Mouse (Mus musculus): ENCODE measurements at regions not wholly inside any gene's neighbourhood (a gene's known extent, or its start where the extent isn't known, plus 50 kb on each side); places are given as distances from the start of the nearest gene placed in this dataset.

DNA sequence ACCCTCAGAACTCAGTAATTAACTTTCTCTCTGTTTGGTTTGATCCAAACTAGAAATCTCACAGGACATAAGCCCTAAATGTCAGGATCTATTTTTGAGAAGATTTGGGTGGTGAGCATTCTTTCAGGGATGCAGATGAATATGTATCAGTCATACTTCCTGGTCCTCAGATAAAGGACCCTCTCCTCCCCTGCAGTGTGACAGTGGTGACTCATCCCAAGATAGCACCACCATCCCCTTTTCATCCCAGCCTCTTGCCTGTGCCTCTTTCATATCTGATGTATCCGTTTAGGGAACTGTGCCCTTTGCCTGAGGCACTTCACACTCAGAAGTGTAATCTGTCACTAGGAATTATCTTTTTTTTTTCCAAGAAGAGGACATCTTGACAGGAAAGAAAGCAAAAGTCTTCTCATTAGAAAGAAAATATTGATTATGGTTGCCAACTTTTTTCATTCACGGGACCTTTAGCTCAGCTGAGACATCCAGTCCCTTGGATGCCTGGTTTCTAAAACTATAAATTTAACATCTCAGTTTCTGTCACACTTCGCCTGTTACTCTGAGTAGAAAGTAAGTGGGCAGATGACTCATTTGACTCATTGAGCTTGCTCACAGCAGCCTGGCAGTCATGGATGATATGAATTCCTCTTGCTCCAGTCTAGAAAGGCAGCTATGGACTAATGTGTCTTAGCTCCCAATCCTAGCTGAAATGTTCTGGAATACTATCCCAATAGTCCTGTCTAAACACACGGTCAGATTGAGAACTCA, 284.1 kb upstream of the Mctp2 start:
- no peak for DNase-seq (ENCODE audit: low spot score in 2 of 2)

DNA sequence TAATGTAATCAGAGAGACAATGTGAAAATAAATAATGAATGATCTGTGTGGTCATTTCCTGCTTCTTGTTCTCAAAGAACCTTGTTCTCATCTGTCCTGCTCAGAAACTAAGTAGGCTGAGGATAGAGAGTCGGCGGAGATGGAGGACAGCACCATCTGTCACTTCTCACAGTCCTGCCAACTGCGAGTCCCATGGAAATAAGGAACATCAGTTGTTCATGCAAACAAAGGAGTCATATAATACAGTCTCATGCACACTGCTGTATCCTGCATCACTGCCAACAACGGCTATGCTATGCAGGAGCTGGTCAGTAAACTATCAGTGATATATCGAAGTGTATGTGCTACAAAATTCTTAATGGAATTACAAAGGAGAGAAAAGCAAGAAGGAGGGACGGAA, 285.7 kb upstream of the Mctp2 start:
- no peak for DNase-seq (ENCODE audit: low spot score in 2 of 2)

DNA sequence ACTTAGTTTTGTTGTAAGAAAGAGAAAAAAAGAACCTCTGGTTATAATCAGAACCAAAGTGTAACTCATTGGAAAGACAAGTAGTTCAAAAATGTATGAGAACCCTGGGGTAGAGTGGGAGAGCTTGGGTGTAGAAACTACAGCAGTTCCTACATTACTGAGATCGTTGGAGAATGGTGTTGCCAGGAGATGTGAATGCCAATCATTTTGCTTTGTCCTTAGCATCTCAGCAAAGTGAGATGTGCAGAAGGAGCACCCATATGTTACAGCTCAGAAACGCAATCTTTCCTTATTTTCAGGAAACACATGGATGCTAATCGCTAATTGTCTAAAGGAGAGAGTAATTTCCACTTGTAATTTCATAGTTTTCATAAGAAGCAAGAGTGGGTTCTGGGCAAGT, 286.2 kb upstream of the Mctp2 start:
- no peak for DNase-seq (ENCODE audit: low spot score in 2 of 2)

DNA sequence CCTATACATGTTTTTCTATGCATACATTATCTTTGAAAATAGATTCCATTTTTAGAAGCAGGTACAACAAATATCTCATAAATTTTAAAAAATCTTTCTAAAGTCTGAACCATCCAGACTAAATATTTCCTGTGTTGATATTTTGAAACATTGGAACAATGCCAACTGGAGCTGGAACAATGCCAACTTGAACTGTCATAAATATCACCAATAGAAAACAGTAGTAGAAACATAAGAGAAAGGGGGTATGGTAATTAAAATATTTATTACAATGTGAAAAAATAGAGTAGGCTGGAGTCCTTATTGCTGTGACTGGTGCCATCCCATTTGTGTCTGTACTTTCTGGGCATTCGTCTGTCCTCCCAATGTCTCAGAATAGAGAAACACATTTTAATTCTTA, 286.9 kb upstream of the Mctp2 start:
- no peak for DNase-seq (ENCODE audit: low spot score in 2 of 2)

DNA sequence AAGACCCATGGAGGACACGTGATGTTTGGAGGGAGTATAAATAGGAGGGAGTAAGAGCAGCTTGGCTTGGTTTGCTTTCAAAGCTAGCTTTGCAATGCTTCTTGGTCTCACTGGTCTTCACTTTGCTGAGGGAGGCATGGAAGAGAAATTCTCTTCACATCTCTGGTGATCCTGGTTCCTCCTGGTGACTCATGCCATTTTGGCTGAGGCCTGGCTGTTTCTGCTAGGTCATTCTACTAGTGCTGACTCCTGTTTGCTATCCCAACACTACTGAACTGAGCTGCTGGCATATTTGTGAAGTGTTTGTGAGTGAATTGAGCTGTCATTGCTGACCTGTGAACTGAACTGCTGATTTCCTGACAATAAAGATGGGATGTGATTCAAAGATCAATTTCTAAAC, 288.3 kb upstream of the Mctp2 start:
- DNase-seq (ENCODE audit: low spot score in 2 of 2): no peak

DNA sequence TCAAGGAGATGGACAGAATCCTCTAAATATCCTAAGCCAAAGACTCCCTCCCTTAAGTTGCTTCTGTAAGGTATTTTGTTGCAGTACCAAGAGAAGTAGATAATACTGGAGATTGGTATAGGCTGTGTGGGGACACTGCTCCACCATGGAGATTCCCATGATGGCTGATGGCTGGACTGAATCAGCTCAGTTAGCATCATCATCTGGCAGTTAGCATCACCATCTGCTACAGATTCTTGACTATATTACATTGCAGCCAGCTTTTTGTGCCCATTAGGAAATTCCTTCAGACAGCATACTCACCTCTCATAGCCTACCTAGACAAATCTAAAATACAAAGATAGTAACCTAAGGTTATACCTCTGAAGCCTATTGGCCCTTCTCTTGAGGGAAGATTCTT, 290.6 kb upstream of the Mctp2 start:
- no peak for DNase-seq (ENCODE audit: low spot score in 2 of 2)

DNA sequence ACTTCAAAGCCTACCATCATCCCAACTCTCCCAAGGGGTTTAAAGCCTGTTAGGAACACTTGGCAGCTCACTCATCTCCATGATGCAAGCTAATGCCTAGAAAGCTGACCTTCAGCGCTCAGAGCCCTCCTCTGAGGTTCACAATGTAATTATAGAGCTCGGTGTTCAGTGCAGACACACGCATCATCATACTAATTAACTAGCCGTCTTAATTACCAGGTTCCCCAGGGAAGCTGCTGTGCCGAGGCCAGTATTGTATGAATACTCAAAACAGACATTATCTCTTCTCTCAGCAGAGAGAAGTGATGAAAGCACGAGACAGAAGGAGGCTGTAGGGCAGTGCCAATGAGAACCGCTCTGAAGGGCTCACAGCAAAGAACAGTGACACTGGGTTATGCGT, 295.5 kb upstream of the Mctp2 start:
- DNase-seq (ENCODE audit: low spot score in 2 of 2): no peak

DNA sequence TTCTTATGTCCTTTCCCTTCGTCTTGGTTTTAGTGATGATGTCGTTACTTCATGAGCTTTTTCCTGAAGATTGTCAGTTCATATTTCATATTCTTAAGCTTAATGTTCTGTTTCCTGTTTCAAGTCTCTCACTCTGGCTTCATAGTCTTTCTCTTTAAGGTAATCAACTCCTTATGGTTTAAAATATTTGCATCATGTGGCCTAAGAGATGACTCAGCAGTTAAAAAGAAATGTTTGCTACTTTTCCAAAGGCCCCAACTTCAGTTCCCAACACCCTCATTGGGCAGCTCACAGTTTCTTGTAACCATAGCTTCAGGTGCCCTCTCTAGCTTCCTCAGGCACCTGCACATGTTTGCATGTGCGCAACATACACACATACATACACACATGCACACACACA, 303.4 kb upstream of the Mctp2 start:
- no peak for DNase-seq (ENCODE audit: low spot score in 2 of 2)

DNA sequence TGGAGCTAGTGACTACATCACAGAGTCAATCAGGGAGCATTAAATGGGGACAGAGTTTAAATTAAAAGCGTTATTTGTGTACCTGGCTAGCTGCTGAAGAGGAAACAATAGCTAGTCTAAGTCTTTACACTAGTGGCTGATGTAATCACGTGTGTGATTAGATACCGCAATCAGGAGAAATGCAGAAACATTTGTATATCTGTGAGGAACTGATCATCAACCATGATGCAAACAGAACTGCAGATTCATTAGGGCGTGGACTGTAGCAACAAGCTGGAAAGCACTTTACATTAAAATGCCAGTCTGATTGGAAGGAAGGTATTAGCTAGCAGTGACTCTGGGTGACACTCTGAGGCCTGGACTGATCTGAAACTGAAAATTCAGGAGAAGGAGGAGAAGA, 308.8 kb upstream of the Mctp2 start:
- no peak for DNase-seq (ENCODE audit: low spot score in 2 of 2)

DNA sequence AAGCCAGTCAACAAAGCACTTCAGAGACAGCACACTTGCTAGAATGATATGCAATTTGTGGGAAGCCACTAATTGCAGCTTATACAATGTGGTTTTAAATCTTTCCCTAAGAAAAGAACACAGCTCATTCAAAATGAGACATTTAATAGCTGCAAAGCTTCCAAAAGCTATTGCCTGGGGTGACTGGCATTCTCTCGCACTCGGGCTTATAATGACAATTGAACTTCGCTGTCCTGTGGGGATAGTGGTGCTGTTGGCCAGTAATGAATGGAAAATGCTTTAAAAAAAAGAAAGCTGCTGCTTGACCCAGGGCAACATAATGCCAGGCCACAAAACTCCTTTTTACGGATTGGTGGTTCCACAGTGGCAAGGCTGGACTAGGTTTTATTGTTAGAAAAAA, 321.0 kb upstream of the Mctp2 start:
- DNase-seq (ENCODE audit: low spot score in 2 of 2): no peak

DNA sequence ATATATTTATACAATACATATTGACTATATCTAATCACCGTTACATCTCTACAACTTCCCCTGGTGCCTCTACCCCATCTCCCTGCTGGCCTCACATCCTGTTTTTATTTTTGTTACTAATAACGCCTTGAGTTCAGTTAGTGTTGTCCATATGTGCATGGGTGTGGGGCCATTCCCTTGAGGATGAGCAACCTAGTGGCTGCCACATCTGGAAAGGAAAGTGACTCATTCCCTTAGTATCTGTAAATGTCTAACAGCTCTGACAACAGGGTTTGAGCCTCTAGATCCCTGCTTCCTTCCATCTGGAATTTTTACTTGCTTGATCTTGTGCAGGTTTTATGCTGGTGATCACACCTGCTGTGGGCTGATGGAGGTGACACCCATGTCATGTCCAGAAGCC, 333.2 kb upstream of the Mctp2 start:
- DNase-seq (ENCODE audit: low spot score in 2 of 2): no peak

DNA sequence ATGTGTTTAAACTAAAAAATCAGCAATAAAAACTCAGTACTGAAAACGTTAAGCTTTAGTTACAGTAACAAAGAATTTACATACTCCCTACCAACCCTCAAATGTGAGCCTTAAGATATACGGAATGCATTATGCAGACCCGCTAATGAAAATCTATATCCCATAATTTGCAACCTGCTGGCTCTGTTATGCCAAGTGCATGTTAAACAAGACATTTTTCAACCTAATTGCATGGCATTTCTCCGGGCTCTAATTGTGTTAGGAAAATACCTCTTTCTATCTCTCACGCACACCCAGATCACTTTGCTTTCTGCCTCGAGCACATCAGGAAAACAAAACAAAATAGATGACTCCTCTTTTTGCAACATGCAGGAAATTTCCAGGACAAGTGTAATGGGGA, 368.6 kb upstream of the Mctp2 start:
- no peak for DNase-seq (ENCODE audit: low spot score in 2 of 2)

DNA sequence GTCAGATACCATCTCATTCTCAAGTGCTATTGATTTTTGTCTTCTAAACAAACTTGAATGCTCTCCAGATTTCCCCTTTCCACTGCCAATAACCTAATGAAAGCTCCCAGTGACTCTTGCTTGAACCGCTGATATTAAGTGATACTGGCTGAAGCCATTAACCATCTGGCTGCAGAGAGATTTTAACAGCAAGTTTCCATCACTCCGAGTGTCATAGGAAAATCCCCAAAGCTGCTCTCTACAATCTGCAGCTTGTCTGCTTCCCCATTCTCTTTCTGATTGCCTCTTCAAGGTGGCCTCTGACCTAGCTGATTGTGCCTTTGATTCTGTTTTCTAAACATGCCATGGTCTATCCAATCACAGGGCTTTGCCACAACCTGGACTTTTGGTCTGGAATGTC, 379.4 kb upstream of the Mctp2 start:
- DNase-seq (ENCODE audit: low spot score in 2 of 2): no peak

DNA sequence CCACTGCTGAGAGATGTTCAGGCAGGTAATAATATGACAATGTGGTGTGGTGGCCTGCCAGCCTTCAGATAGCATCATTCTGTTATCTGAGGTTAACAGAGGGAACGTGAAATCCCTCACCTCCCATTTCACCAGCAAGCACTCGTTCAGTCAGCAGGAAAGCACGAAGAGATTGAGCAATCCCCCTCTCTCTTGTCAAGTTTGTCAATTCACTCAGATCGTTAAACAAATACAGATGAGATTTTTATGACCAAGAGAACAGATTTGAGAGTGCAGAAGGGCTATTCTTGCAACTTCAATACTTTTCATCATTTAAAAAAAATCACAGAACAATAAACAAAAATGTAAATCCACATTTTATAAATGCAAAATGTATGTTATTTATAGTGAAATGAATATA, 380.9 kb upstream of the Mctp2 start:
- no peak for DNase-seq (ENCODE audit: low spot score in 2 of 2)

DNA sequence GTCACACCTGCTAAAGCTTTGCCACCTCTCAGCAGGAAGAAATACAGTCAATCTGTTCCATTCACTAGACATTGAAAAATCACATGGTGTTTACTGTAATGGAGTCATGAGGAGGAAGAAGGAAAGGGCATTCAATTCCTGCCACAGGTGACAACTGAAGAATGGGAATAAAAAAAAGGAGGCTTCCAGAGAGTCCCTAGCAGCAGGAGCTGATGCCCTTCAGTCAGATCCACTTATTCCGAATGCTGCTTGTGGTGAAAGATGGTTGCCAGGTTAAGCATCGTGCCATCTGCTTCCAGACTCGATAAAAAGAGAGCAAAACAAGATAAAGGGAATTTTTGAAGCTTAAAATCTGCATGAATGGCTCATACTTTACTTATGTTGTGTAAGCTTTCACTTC, 385.0 kb upstream of the Mctp2 start:
- DNase-seq (ENCODE audit: low spot score in 2 of 2): no peak

DNA sequence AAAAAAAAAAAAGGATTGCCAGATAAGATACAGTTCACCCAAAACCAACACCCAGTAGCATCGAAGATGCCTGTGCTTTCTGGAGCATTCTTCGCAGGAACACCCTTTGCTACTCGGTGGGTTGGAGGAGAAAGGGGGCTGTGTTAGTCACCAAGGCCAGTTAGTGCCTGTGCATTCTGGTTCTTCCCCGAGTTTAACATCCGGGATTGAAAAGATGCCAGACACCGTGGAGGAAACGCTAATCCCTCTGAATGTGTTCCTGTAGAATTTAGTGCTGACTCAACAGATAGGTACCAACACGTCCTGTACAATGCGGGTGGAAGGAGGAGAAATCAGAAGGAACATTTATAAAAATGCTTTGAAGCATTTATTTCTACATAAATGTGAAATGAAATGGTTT, 385.5 kb upstream of the Mctp2 start:
- no peak for DNase-seq (ENCODE audit: low spot score in 2 of 2)

DNA sequence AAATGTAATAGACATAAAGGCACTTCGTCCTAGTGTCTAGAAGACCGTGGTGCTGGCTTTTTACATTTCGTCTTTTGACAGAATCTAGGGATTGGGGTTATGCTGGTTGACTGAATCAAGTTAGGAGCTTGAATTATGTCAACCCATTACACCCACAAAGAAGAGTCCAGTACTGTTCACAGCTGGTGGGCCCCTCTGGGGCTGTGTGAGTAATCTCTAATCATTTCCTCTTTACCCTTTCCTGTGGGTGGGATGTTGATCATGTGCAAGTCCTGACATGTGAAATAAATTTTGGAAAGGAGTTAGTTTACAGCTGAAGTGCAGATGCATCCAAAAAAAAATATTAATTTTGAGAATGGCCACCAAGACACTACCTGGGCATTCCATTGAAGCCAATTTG, 390.3 kb upstream of the Mctp2 start:
- DNase-seq (ENCODE audit: low spot score in 2 of 2): no peak

DNA sequence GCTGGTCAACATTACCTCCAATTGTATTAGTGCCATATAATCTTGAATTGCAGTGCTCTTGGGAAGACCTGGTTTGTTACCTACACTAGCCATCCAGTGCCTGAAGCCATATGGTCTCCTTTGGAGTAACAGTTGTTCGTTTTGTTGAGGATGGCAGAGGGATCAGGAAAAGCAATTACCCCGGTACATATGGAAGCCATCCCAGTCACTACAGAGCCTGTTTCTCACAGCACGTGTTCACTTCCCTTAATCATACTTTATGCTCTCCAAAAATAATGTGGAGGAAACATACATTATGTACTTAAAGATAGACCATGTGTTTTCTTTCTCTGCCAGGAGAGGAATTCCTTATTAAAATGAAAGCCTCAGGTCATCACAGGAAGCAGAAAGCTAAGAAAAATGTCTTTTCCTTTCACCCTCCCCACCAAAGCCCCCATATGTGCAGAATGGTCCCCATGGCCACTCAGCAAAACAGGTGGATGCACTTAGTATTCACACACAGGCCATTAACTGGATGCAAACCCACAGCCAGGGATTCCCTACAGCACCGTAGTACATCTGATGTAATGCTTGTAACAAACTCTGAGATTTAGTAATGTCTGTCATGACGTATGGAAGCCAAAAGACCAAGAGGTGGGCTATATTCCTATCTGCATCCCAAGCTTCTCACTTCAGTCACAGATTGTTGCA, 397.4 kb upstream of the Mctp2 start:
- DNase-seq (ENCODE audit: low spot score in 2 of 2): no peak

DNA sequence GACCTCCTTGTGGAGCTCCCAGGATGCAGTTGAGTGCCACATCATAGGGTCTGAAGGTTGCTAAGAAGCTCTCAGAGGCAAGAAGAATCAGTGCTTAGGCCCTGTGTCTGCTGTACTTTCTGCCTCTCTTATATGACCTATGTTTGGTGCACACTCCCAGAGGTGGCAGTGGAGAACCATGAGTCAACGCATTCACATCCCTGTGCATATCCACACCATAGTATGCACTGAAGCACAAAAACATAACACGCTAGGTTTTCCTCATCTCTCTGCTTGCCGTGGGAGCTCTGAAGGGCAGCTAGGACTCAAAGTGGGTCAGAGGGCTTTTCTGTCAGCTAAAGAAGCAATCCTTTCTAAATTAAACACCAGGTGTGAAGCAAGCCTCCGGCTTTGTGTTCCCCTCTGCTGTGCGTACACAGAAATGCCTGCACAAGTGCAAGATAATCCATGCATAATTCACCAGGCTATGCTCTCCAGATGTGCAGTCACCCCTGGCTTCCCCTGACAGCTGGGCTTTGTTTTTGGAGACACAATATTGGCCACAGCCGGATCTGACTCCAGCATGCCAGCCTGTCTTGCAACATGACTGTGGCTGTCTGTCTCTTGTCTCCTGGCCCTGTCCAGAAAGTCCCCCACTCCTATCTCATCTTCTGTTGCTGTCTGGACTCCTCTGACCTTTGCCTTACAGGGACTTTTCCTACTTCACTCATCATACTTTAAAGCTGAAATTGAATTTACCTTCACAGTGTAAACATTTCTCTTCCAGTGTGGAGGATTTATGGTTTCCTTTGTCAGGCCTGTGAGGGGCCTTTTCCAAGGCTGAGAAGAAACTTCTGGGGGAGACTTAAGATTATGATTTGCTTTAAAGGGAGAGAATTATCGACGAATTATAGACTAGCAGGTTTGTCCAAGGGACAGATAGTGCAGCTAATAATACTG, 405.1 kb upstream of the Mctp2 start:
- DNase-seq (ENCODE audit: low spot score in 2 of 2): no peak

DNA sequence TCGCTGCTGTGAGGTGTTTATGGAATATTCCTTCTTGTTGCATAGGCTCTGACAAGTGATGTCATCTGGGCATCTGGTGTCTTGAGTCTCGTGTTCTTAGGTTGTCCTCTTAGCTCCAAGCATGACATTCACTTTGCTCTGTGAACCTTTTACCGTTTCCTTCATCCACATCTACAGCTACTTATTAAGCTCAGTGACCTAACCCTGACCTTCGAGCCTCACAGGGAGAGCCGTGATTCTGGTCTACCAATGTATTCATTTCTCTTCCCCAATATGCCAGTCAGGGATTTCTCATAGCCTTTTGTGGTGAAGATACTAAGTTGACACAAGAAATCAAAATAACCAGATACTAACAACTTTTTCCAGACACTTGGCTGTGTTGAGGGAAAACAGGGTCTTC, 409.0 kb upstream of the Mctp2 start:
- DNase-seq (ENCODE audit: low spot score in 2 of 2): no peak

DNA sequence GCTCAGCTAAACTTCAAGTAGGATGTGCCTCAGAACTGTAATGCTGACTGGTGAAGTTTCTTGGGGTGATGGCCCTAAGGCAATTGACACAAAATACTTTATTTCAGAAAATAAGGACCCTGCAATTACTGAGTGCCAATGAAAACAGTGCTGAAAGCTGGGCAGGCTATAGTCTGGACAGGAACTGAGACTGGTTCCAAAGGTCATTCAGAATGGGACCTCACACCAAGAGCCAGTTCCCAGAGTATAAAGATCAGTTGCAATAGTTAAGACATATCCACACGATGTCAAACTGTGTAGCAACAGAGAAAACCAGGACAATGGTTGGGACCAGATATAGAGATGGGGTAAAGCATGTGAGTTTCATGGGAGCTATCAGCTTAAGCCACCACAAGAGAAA, 409.6 kb upstream of the Mctp2 start:
- DNase-seq (ENCODE audit: low spot score in 2 of 2): no peak

DNA sequence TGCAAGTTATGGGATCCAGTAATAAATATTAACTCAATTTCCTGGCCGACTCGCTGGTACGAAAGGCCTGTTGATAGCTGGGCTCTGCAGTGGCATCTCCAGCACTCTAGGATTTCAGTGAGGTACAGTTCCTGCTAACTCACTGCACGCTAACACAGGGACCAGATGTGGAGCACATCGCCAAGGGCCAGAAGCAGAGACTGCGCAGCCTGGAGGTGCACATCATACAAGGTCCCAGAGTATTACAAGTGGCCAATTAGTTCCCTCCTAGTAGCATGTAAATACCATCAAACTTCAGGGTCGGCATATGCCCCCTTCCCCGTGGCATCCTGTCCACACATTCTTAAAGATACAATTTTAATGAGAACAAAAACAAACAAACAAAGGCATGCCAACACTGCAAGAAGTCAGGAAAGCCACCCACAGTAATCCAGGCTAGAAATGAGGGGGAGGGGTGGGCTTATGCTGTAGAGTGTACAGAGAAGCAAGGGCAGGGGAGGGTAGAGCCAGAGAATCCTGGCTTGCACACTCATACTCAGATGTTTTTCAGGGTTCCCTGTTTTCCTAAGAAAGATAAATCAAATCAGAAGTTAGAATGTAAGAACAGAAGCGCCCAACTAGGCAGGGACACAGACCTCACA, 419.9 kb upstream of the Mctp2 start:
- DNase-seq (ENCODE audit: low spot score in 2 of 2): no peak

Measured in spleen, postnatal 36 days (tissue).